Mouse (Mus musculus) kidney, postnatal 0 days (tissue): ENCODE measurements around the gene Gga1. TPM values are rescaled to one million over a fixed set of nuclear protein-coding genes. Genes with fewer than 3 reads are reported as not detected.

ENCODE experiments used
- ATAC-seq: fragments of 200-750 bp; cut with Nextera tagmentation; replicated peaks from 2 replicates; pipeline ENCODE4 v1.8.0; 2017; ENCODE audit warnings: low read depth, moderate number of reproducible peaks, moderate TSS enrichment, moderate library complexity; ENCODE audit not compliant: low FRiP score
- DNase-seq: peaks from one replicate; pipeline ENCODE4 v3.0.0-alpha.2; 2016; ENCODE audit warnings: low spot score
- H3K27ac ChIP-seq: fragments of 300-500 bp; sonication (generic); 2 replicates; pipeline ENCODE4 v1.5.1; 2014; ENCODE audit warnings: mild to moderate bottlenecking
- H3K27me3 ChIP-seq: fragments of 300-500 bp; sonication (generic); 2 replicates; pipeline ENCODE4 v1.6.1; 2014; ENCODE audit warnings: low read length, mixed read lengths; ENCODE audit not compliant: insufficient read depth
- H3K36me3 ChIP-seq: fragments of 300-500 bp; sonication (generic); 2 replicates; pipeline ENCODE4 v1.6.1; 2014; ENCODE audit warnings: low read length, mixed read lengths; ENCODE audit not compliant: insufficient read depth
- H3K4me1 ChIP-seq: fragments of 300-500 bp; sonication (generic); replicated peaks from 2 replicates; pipeline ENCODE4 v1.6.1; 2014; ENCODE audit warnings: antibody characterized with exemption, low read length, mixed read lengths; ENCODE audit not compliant: insufficient read depth
- H3K4me2 ChIP-seq: fragments of 300-500 bp; sonication (generic); 2 replicates; pipeline ENCODE4 v1.6.1; 2014; ENCODE audit warnings: mild to moderate bottlenecking, low read length, moderate library complexity, mixed read lengths
- H3K4me3 ChIP-seq: fragments of 300-500 bp; sonication (generic); replicated peaks from 2 replicates; pipeline ENCODE4 v1.5.1; 2014; ENCODE audit warnings: low read depth, low read length
- H3K9ac ChIP-seq: fragments of 300-500 bp; sonication (generic); 2 replicates; pipeline ENCODE4 v1.6.1; 2014; ENCODE audit warnings: low read depth, low read length
- H3K9me3 ChIP-seq: fragments of 300-500 bp; sonication (generic); replicated peaks from 2 replicates; pipeline ENCODE4 v1.6.1; 2016; ENCODE audit warnings: low read length, inconsistent platforms, mixed read lengths
- CTCF ChIP-seq: IDR thresholded peaks from 2 replicates; pipeline ENCODE4 v1.5.1; 2016; ENCODE audit warnings: antibody characterized with exemption, low read depth, mild to moderate bottlenecking, moderate library complexity
- WGBS: fragments of 180-500 bp; shearing (Covaris S2); extraction: QIAGEN DNeasy Blood & Tissue Kit; methylation state at CpG from one replicate; pipeline ENCODE4 v1.1.7; 2014; 5-methylcytosine and 5-hydroxymethylcytosine counted together
- polyA plus RNA-seq: library from polyadenylated mRNA; unstranded; fragments of >200 nt; fragmentation: Nextera tagmentation; extraction: Ambion mirVana; gene quantifications from 2 replicates; pipeline ENCODE4 v1.2.1, GENCODE M21; 2015

Gene Gga1
- polyA plus RNA-seq, 1 experiment from 2014 or later: 41.5 TPM

- no peak overlapping the region for H3K4me3 ChIP-seq
- DNase-seq: peak; percentile 80
- ATAC-seq: peak; percentile 58; the same call in 1 of the 2 replicates
These were observed 44.3 kb upstream of the Gga1 start for GRCm38 (mm10) chr15:78832701-78833123.

GRCm38 (mm10) chr15:78833582-78833981, 43.4 kb upstream of the Gga1 start:
- Histone ChIP-seq H3K27me3 (no peaks in the 10 kb centered on the region), H3K4me3 (no peak overlapping the region), H3K4me2 (no peak overlapping the region), H3K9me3 (no peaks in the 10 kb centered on the region), H3K36me3 (no peaks in the 10 kb centered on the region), H3K4me1 (peaks cover 50% of the 10 kb centered on the region), H3K9ac (no peak overlapping the region), H3K27ac (peak overlapping the region; percentile 90)
- DNase-seq (no peak), ATAC-seq (no peak)
- 93% methylated on average over 3 of the region's 3 CpGs for WGBS
- TF ChIP-seq CTCF: no peak

More at GRCm38 (mm10) chr15:78832701-78833123, 44.3 kb upstream of the Gga1 start:
- Histone ChIP-seq H3K9me3 (no peaks in the 10 kb centered on the region), H3K4me2 (peak overlapping the region; percentile 37), H3K27ac (peak overlapping the region; percentile 90), H3K27me3 (no peaks in the 10 kb centered on the region), H3K4me1 (peaks cover 50% of the 10 kb centered on the region), H3K36me3 (no peaks in the 10 kb centered on the region), H3K9ac (peak overlapping the region; percentile 33; the same call in 1 of the 2 replicates)
- no peak for TF ChIP-seq CTCF
- WGBS: 16% methylated on average over 14 of the region's 14 CpGs

- WGBS: 15% methylated on average over 10 of the region's 10 CpGs
- Histone ChIP-seq H3K27me3 (no peaks in the 10 kb centered on the region), H3K36me3 (no peaks in the 10 kb centered on the region), H3K4me2 (no peak overlapping the region), H3K4me1 (peaks cover 52% of the 10 kb centered on the region), H3K4me3 (no peak overlapping the region), H3K9ac (no peak overlapping the region), H3K9me3 (no peaks in the 10 kb centered on the region), H3K27ac (peak overlapping the region; percentile 90)
- DNase-seq: peak; percentile 75
- peak; percentile 16; the same call in 1 of the 2 replicates for TF ChIP-seq CTCF
- ATAC-seq: peak; percentile 10; the same call in 1 of the 2 replicates
These were observed 42.6 kb upstream of the Gga1 start for GRCm38 (mm10) chr15:78834233-78835005.

GRCm38 (mm10) chr15:78835200-78836085, 41.5 kb upstream of the Gga1 start:
- 0 out of 2 replicates have a peak, but pooled peaks have one; percentile 14 for ATAC-seq
- Histone ChIP-seq H3K27me3 (no peaks in the 10 kb centered on the region), H3K4me2 (no peak overlapping the region), H3K36me3 (no peaks in the 10 kb centered on the region), H3K9ac (peak overlapping the region; percentile 32; the same call in 1 of the 2 replicates), H3K9me3 (no peaks in the 10 kb centered on the region), H3K27ac (peak overlapping the region; percentile 90), H3K4me1 (peaks cover 62% of the 10 kb centered on the region), H3K4me3 (no peak overlapping the region)
- DNase-seq: peak; percentile 59
- WGBS: 11% methylated on average over 12 of the region's 12 CpGs
- no peak for TF ChIP-seq CTCF

GRCm38 (mm10) chr15:78836086-78836621, 40.8 kb upstream of the Gga1 start:
- DNase-seq: peak; percentile 81
- Histone ChIP-seq H3K4me3 (no peak overlapping the region), H3K9me3 (no peaks in the 10 kb centered on the region), H3K9ac (peak overlapping the region; percentile 32; the same call in 1 of the 2 replicates), H3K36me3 (no peaks in the 10 kb centered on the region), H3K4me1 (peaks cover 64% of the 10 kb centered on the region), H3K4me2 (no peak overlapping the region), H3K27ac (peak overlapping the region; percentile 90), H3K27me3 (no peaks in the 10 kb centered on the region)
- 21% methylated on average over 8 of the region's 8 CpGs for WGBS
- 0 out of 2 replicates have a peak, but pooled peaks have one; percentile 9 for ATAC-seq
- TF ChIP-seq CTCF: no peak

- no peak overlapping the region for H3K4me3 ChIP-seq
- no peaks in the 10 kb centered on the region for H3K27me3 ChIP-seq
- H3K4me1 ChIP-seq: peaks cover 36% of the 10 kb centered on the region
- H3K27ac ChIP-seq: peak overlapping the region; percentile 60
- TF ChIP-seq CTCF: no peak
- 0 out of 2 replicates have a peak overlapping the region, but pooled peaks have one; percentile 2 for H3K4me2 ChIP-seq
- peak overlapping the region; percentile 35; the same call in 1 of the 2 replicates for H3K9ac ChIP-seq
- peak; percentile 86 for DNase-seq
- WGBS: 0% methylated on average over 2 of the region's 2 CpGs
- no peak for ATAC-seq
- H3K36me3 ChIP-seq: no peaks in the 10 kb centered on the region
- no peaks in the 10 kb centered on the region for H3K9me3 ChIP-seq
These were observed 37.2 kb upstream of the Gga1 start for GRCm38 (mm10) chr15:78839744-78840143.
